Mouse (Mus musculus) hindbrain, embryonic 10.5 days (tissue): ENCODE results near the gene Arhgap45. TPM values are rescaled to one million over a fixed set of nuclear protein-coding genes. Genes with fewer than 3 reads are reported as not detected.

Source experiments
- DNase-seq: peaks from one replicate; pipeline ENCODE4 v3.0.0-alpha.2; 2017; ENCODE audit warnings: low spot score
- H3K27ac ChIP-seq: fragments of 300-500 bp; sonication (generic); 2 replicates; pipeline ENCODE4 v1.5.1; 2016; ENCODE audit warnings: mild to moderate bottlenecking, moderate library complexity
- H3K27me3 ChIP-seq: fragments of 300-500 bp; sonication (generic); 2 replicates; pipeline ENCODE4 v1.6.1; 2016; ENCODE audit warnings: mild to moderate bottlenecking; ENCODE audit not compliant: poor library complexity, insufficient read depth, severe bottlenecking
- H3K36me3 ChIP-seq: fragments of 300-500 bp; sonication (generic); 2 replicates; pipeline ENCODE4 v1.6.1; 2016; ENCODE audit warnings: mild to moderate bottlenecking, moderate library complexity
- H3K4me1 ChIP-seq: fragments of 300-500 bp; sonication (generic); replicated peaks from 2 replicates; pipeline ENCODE4 v1.6.1; 2016; ENCODE audit warnings: mild to moderate bottlenecking
- H3K4me3 ChIP-seq: fragments of 300-500 bp; sonication (generic); 2 replicates; pipeline ENCODE4 v1.5.1; 2016; ENCODE audit warnings: mild to moderate bottlenecking, moderate library complexity
- H3K9me3 ChIP-seq: fragments of 300-500 bp; sonication (generic); 2 replicates; pipeline ENCODE4 v1.6.1; 2016; ENCODE audit warnings: mild to moderate bottlenecking, moderate library complexity
- WGBS: fragments of 180-500 bp; shearing (Covaris S2); methylation state at CpG from one replicate; pipeline ENCODE4 v1.1.7; 2016; 5-methylcytosine and 5-hydroxymethylcytosine counted together
- polyA plus RNA-seq: library from polyadenylated mRNA; unstranded; fragments of >200 nt; fragmentation: Nextera tagmentation; extraction: Ambion mirVana; gene quantifications from 2 replicates; pipeline ENCODE4 v1.2.1, GENCODE M21; 2016

Arhgap45 gene
- polyA plus RNA-seq, 1 experiment from 2014 or later, result 8.4 TPM

GRCm38 (mm10) chr10:80020603-80021319 lies 4.3 kb downstream of the Arhgap45 start:
- H3K4me3 ChIP-seq, result peak overlapping the region; percentile 49
- no peak overlapping the region for H3K27ac ChIP-seq
- WGBS, result 87% methylated on average over 18 of the region's 18 CpGs

GRCm38 (mm10) chr10:80021320-80021641 lies 4.8 kb downstream of the Arhgap45 start:
- H3K9me3 ChIP-seq, result no peaks in the 10 kb centered on the region
- WGBS, result 94% methylated on average over 13 of the region's 13 CpGs
- H3K4me3 ChIP-seq, result 0 out of 2 replicates have a peak overlapping the region, but pooled peaks have one; percentile 10

More at GRCm38 (mm10) chr10:80020603-80021319, 4.3 kb downstream of the Arhgap45 start:
- DNase-seq, result no peak
- Histone ChIP-seq H3K36me3 (peaks cover 11% of the 10 kb centered on the region; the same call in 1 of the 2 replicates), H3K9me3 (no peaks in the 10 kb centered on the region), H3K27me3 (peaks cover 51% of the 10 kb centered on the region), H3K4me1 (peaks cover 43% of the 10 kb centered on the region)

DNA sequence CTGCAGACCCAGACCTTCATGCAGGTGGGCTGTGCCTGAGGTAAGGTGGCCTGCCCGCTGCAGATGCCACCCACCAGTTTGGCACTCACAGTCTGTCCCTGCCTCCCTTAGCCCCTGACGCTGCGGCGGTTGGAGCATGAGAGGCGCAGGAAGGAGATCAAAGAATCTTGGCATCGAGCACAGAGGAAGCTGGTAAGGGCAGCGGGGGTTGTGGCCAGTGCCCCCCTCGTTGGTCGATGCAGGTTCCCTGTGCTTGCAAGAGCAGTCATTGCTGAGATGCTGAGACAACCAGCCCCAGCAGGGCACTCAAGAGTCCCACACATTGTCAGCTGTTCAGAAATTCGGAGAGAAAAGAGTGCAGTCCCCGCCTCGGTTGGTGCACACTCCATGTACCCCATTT lies 5.7 kb downstream of the Arhgap45 start:
- H3K4me1 ChIP-seq, result peaks cover 49% of the 10 kb centered on the region
- no peak for DNase-seq
- H3K36me3 ChIP-seq, result peaks cover 11% of the 10 kb centered on the region; the same call in 1 of the 2 replicates
- H3K27me3 ChIP-seq, result peaks cover 37% of the 10 kb centered on the region
- H3K9me3 ChIP-seq, result no peaks in the 10 kb centered on the region
- 92% methylated on average over 12 of the region's 12 CpGs for WGBS
- H3K4me3 ChIP-seq, result no peak overlapping the region
- H3K27ac ChIP-seq, result no peak overlapping the region

More at GRCm38 (mm10) chr10:80021320-80021641, 4.8 kb downstream of the Arhgap45 start:
- Histone ChIP-seq H3K4me1 (peaks cover 49% of the 10 kb centered on the region), H3K36me3 (peaks cover 11% of the 10 kb centered on the region; the same call in 1 of the 2 replicates), H3K27me3 (peaks cover 46% of the 10 kb centered on the region), H3K27ac (no peak overlapping the region)
- no peak for DNase-seq

DNA sequence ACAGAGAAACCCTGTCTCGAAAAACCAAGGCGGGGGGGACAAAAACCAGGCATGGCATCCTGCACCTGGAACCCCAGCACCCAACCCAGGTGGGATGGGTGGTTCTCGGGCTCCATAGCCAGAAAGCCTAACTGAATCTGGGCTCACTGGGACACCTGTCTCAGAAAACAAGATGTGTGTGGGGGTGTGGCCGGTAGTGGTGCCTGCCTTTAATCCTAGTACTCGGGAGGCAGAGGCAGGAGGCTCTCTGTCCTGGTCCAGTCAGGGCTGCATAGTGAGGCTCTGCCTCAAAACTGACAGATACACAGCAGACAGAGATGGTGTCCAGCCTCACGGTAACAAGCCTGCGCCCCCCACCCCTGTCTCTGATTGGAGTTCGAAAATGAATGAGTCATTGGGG lies 6.4 kb downstream of the Arhgap45 start:
- no peak for DNase-seq
- Histone ChIP-seq H3K27me3 (peaks cover 31% of the 10 kb centered on the region), H3K9me3 (no peaks in the 10 kb centered on the region), H3K36me3 (peaks cover 11% of the 10 kb centered on the region; the same call in 1 of the 2 replicates), H3K4me3 (no peak overlapping the region), H3K27ac (no peak overlapping the region), H3K4me1 (peaks cover 47% of the 10 kb centered on the region)
- WGBS, result 95% methylated on average over 8 of the region's 8 CpGs

DNA sequence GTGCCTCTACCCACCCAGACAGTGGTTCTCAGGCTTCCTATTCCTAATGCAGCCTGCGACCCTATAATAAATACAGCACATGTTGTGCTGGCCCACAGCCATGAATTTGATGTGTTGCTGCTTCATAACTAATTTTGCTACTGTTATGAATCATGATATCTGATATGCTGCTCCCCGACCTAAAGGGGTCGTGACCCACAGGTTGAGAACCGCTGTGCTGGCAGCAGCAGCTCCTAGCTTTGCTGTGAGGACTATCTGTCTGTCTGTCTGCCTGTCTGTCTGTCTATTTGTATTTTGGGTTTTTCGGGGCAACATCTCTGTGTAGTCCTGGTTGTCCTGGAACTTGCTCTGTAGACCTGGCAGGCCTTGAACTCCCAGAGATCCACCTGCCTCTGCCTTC lies 7.3 kb downstream of the Arhgap45 start:
- WGBS, result 89% methylated on average over 5 of the region's 5 CpGs
- H3K27ac ChIP-seq, result no peak overlapping the region
- no peaks in the 10 kb centered on the region for H3K9me3 ChIP-seq
- no peak overlapping the region for H3K4me3 ChIP-seq
- peaks cover 11% of the 10 kb centered on the region; the same call in 1 of the 2 replicates for H3K36me3 ChIP-seq
- DNase-seq, result no peak
- H3K4me1 ChIP-seq, result peaks cover 48% of the 10 kb centered on the region
- peaks cover 25% of the 10 kb centered on the region for H3K27me3 ChIP-seq

DNA sequence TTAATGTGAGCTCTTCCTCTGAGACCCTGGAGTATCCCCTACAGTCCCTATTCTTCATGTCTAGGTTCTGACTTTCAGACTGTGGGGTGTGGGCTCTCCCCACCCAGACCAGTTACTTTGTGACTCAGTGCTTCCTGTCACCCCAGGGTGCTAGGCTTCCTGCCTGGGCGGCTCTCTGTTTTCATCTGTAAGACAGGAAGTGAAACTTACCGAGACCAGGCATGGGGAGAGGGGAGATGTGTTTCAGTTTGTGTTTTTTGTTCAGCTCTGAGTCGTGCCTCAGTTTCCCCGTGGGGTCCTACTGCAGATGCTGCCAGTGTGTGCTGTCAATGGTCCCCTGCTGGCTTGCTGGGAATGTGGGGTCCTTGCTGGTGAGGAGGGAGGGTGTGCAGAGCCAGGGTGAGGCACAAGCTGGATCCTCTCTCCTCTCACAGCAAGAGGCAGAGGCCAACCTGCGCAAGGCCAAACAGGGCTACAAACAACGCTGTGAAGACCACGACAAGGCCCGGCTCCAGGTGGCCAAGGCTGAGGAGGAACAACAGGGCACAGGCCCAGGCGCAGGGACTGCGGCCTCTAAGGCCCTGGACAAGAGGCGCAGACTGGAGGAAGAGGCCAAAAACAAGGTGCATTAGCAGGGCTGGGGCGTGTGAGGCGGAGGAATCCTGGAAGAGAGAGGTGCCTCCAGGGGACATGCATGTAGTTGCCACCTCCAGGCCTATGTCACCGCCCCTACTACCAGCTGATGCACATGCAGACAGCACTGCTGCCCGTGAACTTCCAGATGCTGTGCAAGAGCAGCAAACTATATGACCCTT lies 8.0 kb downstream of the Arhgap45 start:
- 79% methylated on average over 15 of the region's 15 CpGs for WGBS

DNA sequence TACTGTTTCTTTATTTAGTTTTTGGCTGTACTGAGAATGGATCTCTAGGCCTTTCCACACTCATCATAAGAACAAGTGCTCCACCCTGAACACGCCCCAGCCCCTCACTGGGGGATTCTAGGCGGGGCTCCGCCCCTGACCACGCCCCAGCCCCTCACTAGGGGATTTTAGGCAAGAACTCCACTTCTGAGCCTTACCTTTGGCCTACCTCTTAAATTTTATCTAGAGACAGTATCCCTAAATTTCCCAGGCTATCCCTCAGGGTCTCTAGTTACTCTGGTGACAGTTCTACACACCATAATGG lies 8.5 kb downstream of the Arhgap45 start:
- H3K27me3 ChIP-seq, result peaks cover 12% of the 10 kb centered on the region
- peaks cover 11% of the 10 kb centered on the region; the same call in 1 of the 2 replicates for H3K36me3 ChIP-seq
- H3K4me3 ChIP-seq, result no peak overlapping the region
- H3K9me3 ChIP-seq, result no peaks in the 10 kb centered on the region
- 65% methylated on average over 4 of the region's 4 CpGs for WGBS
- H3K27ac ChIP-seq, result no peak overlapping the region
- no peak for DNase-seq
- H3K4me1 ChIP-seq, result peaks cover 35% of the 10 kb centered on the region

More for the DNA sequence above, 8.0 kb downstream of the Arhgap45 start:
- no peak for DNase-seq
- Histone ChIP-seq H3K4me1 (peaks cover 41% of the 10 kb centered on the region), H3K27ac (peak overlapping the region; percentile 13; the same call in 1 of the 2 replicates), H3K4me3 (peak overlapping the region; percentile 14; the same call in 1 of the 2 replicates), H3K36me3 (peaks cover 11% of the 10 kb centered on the region; the same call in 1 of the 2 replicates), H3K9me3 (no peaks in the 10 kb centered on the region), H3K27me3 (peaks cover 18% of the 10 kb centered on the region)

- Histone ChIP-seq H3K4me3 (no peak overlapping the region), H3K27ac (no peak overlapping the region), H3K27me3 (peaks cover 7% of the 10 kb centered on the region), H3K4me1 (peaks cover 35% of the 10 kb centered on the region), H3K36me3 (peaks cover 11% of the 10 kb centered on the region; the same call in 1 of the 2 replicates), H3K9me3 (no peaks in the 10 kb centered on the region)
- no peak for DNase-seq
- WGBS, result 75% methylated on average over 10 of the region's 10 CpGs
Observed at GRCm38 (mm10) chr10:80025463-80025862, 9.0 kb downstream of the Arhgap45 start.

- Histone ChIP-seq H3K36me3 (peaks cover 14% of the 10 kb centered on the region), H3K4me1 (peaks cover 35% of the 10 kb centered on the region), H3K9me3 (no peaks in the 10 kb centered on the region), H3K27ac (no peak overlapping the region), H3K4me3 (no peak overlapping the region), H3K27me3 (peaks cover 3% of the 10 kb centered on the region; the same call in 1 of the 2 replicates)
- no peak for DNase-seq
- WGBS, result 68% methylated on average over 12 of the region's 12 CpGs
Observed at GRCm38 (mm10) chr10:80025889-80026288, 9.4 kb downstream of the Arhgap45 start.

- no peaks in the 10 kb centered on the region for H3K27me3 ChIP-seq
- H3K27ac ChIP-seq, result no peak overlapping the region
- DNase-seq, result no peak
- H3K4me1 ChIP-seq, result peaks cover 32% of the 10 kb centered on the region
- H3K36me3 ChIP-seq, result peaks cover 8% of the 10 kb centered on the region
- H3K9me3 ChIP-seq, result no peaks in the 10 kb centered on the region
- no peak overlapping the region for H3K4me3 ChIP-seq
- 71% methylated on average over 20 of the region's 20 CpGs for WGBS
Observed at GRCm38 (mm10) chr10:80027681-80028520, 11.4 kb downstream of the Arhgap45 start.

- peaks cover 32% of the 10 kb centered on the region for H3K4me1 ChIP-seq
- no peak for DNase-seq
- H3K36me3 ChIP-seq, result peaks cover 6% of the 10 kb centered on the region
- H3K27ac ChIP-seq, result no peak overlapping the region
- no peaks in the 10 kb centered on the region for H3K27me3 ChIP-seq
- no peaks in the 10 kb centered on the region for H3K9me3 ChIP-seq
- 93% methylated on average over 13 of the region's 13 CpGs for WGBS
- H3K4me3 ChIP-seq, result no peak overlapping the region
Observed at GRCm38 (mm10) chr10:80028521-80028846, 12.0 kb downstream of the Arhgap45 start.

DNA sequence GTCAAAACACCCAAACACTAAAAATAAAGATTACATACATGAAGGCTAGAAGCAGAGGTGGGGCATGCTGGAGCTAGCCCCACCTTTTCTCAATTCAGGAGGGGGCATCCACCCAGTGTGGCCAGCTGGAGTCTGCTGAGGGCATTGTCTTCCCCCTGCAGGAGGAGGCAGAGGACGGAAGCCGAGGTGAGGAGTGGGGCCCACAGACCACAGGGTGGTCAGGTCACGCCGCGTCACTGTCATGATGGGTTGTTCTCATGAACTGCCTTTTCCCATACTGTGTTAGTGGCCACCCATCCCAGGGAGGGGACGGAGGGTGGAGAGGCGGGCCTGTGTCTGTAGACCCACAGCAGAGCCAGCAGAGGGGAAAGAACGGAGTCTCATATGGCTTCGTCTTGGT lies 13.7 kb downstream of the Arhgap45 start:
- peaks cover 17% of the 10 kb centered on the region for H3K36me3 ChIP-seq
- peak overlapping the region; percentile 23; the same call in 1 of the 2 replicates for H3K27ac ChIP-seq
- peaks cover 34% of the 10 kb centered on the region for H3K4me1 ChIP-seq
- no peaks in the 10 kb centered on the region for H3K9me3 ChIP-seq
- no peaks in the 10 kb centered on the region for H3K27me3 ChIP-seq
- peak overlapping the region; percentile 0; the same call in 1 of the 2 replicates for H3K4me3 ChIP-seq
- WGBS, result 81% methylated on average over 9 of the region's 9 CpGs
- no peak for DNase-seq
